Mouse (Mus musculus): ENCODE measurements at regions not wholly inside any gene's neighbourhood (a gene's known extent, or its start where the extent isn't known, plus 50 kb on each side); places are given as distances from the start of the nearest gene placed in this dataset.

- TF ChIP-seq POLR2A (IDR thresholded peaks at IDR 0.05; ENCODE audit: borderline replicate concordance, extremely low read depth, low read depth, low read length) (no peak), CTCF (IDR thresholded peaks at IDR 0.05; ENCODE audit: insufficient read depth, low read length) (no peak)
These were observed 251.5 kb upstream of the Ano5 start for GRCm38 (mm10) chr7:51259160-51259831.
